ENCODE assay signal across 18 mouse cellular contexts in the genomic region with DNA sequence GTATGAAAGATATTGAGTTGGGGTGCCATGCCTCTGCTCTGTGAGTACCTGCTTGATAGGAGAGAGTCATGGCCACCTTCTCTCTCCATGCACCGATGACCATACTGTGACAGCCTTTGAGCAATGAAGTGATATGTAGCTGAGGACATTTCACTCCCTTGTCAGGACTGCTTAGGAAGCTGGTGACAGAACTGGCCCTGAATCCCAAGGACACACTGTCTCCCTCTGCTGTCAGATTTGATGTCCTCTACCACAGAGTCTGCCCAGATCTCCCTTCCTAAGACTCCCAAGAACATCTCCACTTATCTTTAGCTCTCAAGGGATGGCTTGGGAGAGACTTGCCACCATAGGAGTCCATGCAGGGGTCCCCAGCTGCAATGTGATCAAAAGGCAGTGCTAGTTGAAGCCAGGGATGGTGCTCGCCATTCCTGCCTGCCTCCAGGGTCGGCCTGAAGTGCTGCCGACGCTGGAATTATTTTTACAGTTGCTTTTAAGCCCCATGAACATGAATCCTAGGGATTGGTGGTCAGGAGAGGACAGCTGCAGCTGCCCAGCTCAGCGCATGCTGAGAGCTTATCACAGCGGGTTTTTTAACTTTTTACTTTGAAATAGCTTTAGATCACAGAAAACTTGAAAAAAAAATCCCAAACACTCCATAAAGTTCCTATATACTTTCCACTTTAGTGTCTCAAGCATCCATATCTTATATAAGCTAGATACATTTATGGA. TPM values are rescaled to one million over a fixed set of nuclear protein-coding genes. Genes with fewer than 3 reads are reported as not detected.
DNase-seq lines count a peak whose midpoint lies in the region; ATAC-seq lines count a peak whose summit lies in the region.
"Had no signal": no experiment of that assay in that cellular context is flagged by ENCODE, and none has a peak within 500 bp of the region (broad histone marks: within the 10 kb centered on the region; RNA-seq: fewer than 3 reads in every experiment).

No protein-coding gene starts in this region.

- H3K4me3 ChIP-seq in heart, embryonic 12.5 days: no peak overlapping the region
- H3K4me3 ChIP-seq: hindbrain, embryonic 13.5 days; limb, embryonic 12.5 days; liver, embryonic 15.5 days; neural tube, embryonic 13.5 days had no signal

- no peaks in the 10 kb centered on the region for H3K27me3 ChIP-seq in heart, embryonic 12.5 days (replicated peaks)
- H3K27me3 ChIP-seq: hindbrain, embryonic 13.5 days; limb, embryonic 12.5 days; neural tube, embryonic 13.5 days had no signal

- peak overlapping the region; percentile 9 for H3K9ac ChIP-seq in heart, embryonic 12.5 days
- H3K9ac ChIP-seq: forebrain, postnatal 0 days; hindbrain, embryonic 13.5 days; limb, embryonic 12.5 days; liver, embryonic 15.5 days had no signal

- no peak overlapping the region; the same call in 1 of the 2 replicates for H3K4me2 ChIP-seq in heart, embryonic 12.5 days
- H3K4me2 ChIP-seq: hindbrain, embryonic 13.5 days; limb, embryonic 12.5 days; liver, embryonic 15.5 days; neural tube, embryonic 13.5 days had no signal

- DNase-seq in heart, adult 8-10 months (ENCODE audit: low spot score): peak; percentile 21
- DNase-seq in heart, postnatal 25 days (ENCODE audit: low spot score): no peak
- peak; percentile 16 for DNase-seq in lung, postnatal 10 days
- DNase-seq in lung, postnatal 36 days: no peak
- no peak for DNase-seq in left cerebral cortex, postnatal 14 days (ENCODE audit: low spot score in 2 of 2)
- DNase-seq in Muller cell, postnatal 12 days (ENCODE audit: inconsistent ontology term): no peak
- DNase-seq: cerebellum, postnatal 25 days; forebrain, postnatal 0 days; gastrocnemius, postnatal 14 days; kidney, adult 18-20 months; kidney, postnatal 4 days; thymus, adult 2 months had no signal

- peak overlapping the region; percentile 91 for H3K27ac ChIP-seq in heart, embryonic 12.5 days (ENCODE audit: poor library complexity, severe bottlenecking)
- H3K27ac ChIP-seq: hindbrain, embryonic 13.5 days; limb, embryonic 12.5 days; liver, embryonic 15.5 days; neural tube, embryonic 13.5 days had no signal

- WGBS in heart, embryonic 12.5 days: 29% methylated on average over 7 of the region's 7 CpGs

- peaks cover 69% of the 10 kb centered on the region for H3K4me1 ChIP-seq in heart, embryonic 12.5 days (replicated peaks)
- H3K4me1 ChIP-seq: hindbrain, embryonic 13.5 days; liver, embryonic 15.5 days; neural tube, embryonic 13.5 days had no signal

- ATAC-seq in heart, embryonic 12.5 days (ENCODE audit: insufficient number of reproducible peaks, low FRiP score): no peak
- ATAC-seq: activated CD4-positive, CD25-positive, alpha-beta regulatory T cell, adult 4 months; forebrain, postnatal 0 days had no signal

- intact Hi-C loops in heart, postnatal 25 days (cut with DNase I): no loop called here
- intact Hi-C loops in left cerebral cortex, postnatal 14 days (cut with DNase I): no loop called here

- H3K9me3 ChIP-seq in heart, embryonic 12.5 days (replicated peaks): no peaks in the 10 kb centered on the region
- H3K9me3 ChIP-seq: liver, embryonic 15.5 days had no signal

- no peaks in the 10 kb centered on the region for H3K36me3 ChIP-seq in heart, embryonic 12.5 days
- H3K36me3 ChIP-seq: hindbrain, embryonic 13.5 days; limb, embryonic 12.5 days; liver, embryonic 15.5 days; neural tube, embryonic 13.5 days had no signal

RNA-seq across cellular contexts. Expression of a gene that starts 35.4 kb away (rescaled TPM):
- 100 to 1,000 TPM; 232 to 257 (median 245) TPM for total RNA-seq in heart, adult 8-10 months (2022)
- 100 to 1,000 TPM; 203 to 227 TPM for total RNA-seq in heart, postnatal 25 days (2021)
- 51.8 and 54.0 TPM in 2 replicates for polyA plus RNA-seq in heart, embryonic 12.5 days (2016; fragmentation: Nextera tagmentation; extraction: Ambion mirVana)
- 1 to 10 TPM; 2.9 to 3.8 TPM for total RNA-seq in left cerebral cortex, postnatal 14 days (2021)

Comparison
In these comparisons a context has a peak if more than half of its experiments do, and no peak if none do; other contexts are left out.
1. DNase-seq: peak in heart, adult 8-10 months (single experiment) and lung, postnatal 10 days (single experiment); none in heart, postnatal 25 days (single experiment), lung, postnatal 36 days (single experiment), left cerebral cortex, postnatal 14 days (0 of 2) and Muller cell, postnatal 12 days (single experiment).
2. RNA of a gene that starts 35.4 kb away (total RNA-seq): 232 to 257 TPM in heart, adult 8-10 months and 203 to 227 TPM in heart, postnatal 25 days; 2.9 to 3.8 TPM in left cerebral cortex, postnatal 14 days; every median in the first group is over 10 times any median in the second.